Mouse (Mus musculus): ENCODE results near the gene Msh4.

The Msh4 gene

GRCm38 (mm10) chr3:153808406-153808805 is 97.5 kb downstream of the Msh4 start:
- DNase-seq (ENCODE audit: low spot score in 2 of 2), result no peak

- DNase-seq (ENCODE audit: low spot score in 2 of 2), result no peak
Observed at GRCm38 (mm10) chr3:153807444-153808149, 98.3 kb downstream of the Msh4 start.
